Mouse (Mus musculus): ENCODE results near the gene Map3k15. TPM values are rescaled to one million over a fixed set of nuclear protein-coding genes. Genes with fewer than 3 reads are reported as not detected.

Map3k15 gene
- polyA plus RNA-seq, 1 experiment from 2014 or later: 0.72 TPM

DNA sequence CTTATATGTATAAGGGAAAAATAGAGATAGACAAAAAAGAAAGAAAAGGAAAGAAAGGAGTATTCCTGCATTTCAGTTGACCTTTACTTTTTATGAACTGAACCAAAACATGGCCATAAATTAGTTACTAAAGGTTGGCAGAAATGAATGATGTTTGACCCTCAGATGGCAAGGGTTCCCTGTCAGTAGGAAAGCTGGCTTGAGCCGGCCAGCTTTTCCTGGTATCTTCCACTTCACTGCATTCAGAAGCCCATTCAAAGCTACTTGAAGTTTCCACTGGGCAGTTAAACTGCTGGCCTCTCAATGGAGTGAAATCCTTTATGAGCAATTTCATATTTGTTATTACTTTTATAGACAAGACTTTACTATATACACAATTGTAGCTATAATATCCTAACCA lies 65.1 kb downstream of the Map3k15 start:
- Histone ChIP-seq H3K9me3 (ENCODE audit: low read depth, low read length) (no peaks in the 10 kb centered on the region), H3K4me3 (ENCODE audit: low read depth, low read length) (no peak overlapping the region), H3K36me3 (ENCODE audit: insufficient read depth) (no peaks in the 10 kb centered on the region), H3K27me3 (ENCODE audit: insufficient read depth, low read length) (no peaks in the 10 kb centered on the region), H3K9ac (no peak overlapping the region), H3K27ac (ENCODE audit: low read depth) (no peak overlapping the region), H3K4me2 (no peak overlapping the region), H3K4me1 (ENCODE audit: insufficient read depth) (no peaks in the 10 kb centered on the region)
- 64% methylated on average over 1 of the region's 1 CpGs for WGBS
- no peak for DNase-seq
- ATAC-seq (ENCODE audit: insufficient read depth): no peak
- no peak for TF ChIP-seq CTCF (IDR thresholded peaks at IDR 0.05; ENCODE audit: low read depth)

DNA sequence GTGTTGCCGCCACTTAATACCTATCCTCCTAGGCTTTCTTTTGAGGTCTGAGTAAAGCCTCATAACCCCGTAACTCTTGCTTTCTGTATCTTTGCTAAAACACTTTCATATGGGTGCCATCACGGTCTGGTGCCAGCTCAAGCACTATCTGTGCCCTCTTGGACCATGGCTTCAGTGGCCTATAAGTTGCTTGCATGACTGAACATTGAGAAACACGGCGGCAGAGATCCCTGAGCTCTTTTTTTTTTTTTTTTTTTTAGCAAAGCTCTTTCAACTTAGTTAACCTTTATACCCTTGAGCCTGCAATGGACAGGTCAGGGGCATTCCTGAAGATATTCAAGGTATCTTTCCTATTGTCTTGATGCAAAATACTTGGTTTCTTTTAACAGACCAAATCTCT lies 66.4 kb downstream of the Map3k15 start:
- DNase-seq (no peak), ATAC-seq (ENCODE audit: insufficient read depth) (no peak)
- Histone ChIP-seq H3K4me3 (ENCODE audit: low read depth, low read length) (no peak overlapping the region), H3K9ac (no peak overlapping the region), H3K27me3 (ENCODE audit: insufficient read depth, low read length) (no peaks in the 10 kb centered on the region), H3K4me2 (no peak overlapping the region), H3K9me3 (ENCODE audit: low read depth, low read length) (no peaks in the 10 kb centered on the region), H3K27ac (ENCODE audit: low read depth) (no peak overlapping the region), H3K4me1 (ENCODE audit: insufficient read depth) (no peaks in the 10 kb centered on the region), H3K36me3 (ENCODE audit: insufficient read depth) (no peaks in the 10 kb centered on the region)
- no peak for TF ChIP-seq CTCF (IDR thresholded peaks at IDR 0.05; ENCODE audit: low read depth)
- WGBS: 76% methylated on average over 5 of the region's 5 CpGs

DNA sequence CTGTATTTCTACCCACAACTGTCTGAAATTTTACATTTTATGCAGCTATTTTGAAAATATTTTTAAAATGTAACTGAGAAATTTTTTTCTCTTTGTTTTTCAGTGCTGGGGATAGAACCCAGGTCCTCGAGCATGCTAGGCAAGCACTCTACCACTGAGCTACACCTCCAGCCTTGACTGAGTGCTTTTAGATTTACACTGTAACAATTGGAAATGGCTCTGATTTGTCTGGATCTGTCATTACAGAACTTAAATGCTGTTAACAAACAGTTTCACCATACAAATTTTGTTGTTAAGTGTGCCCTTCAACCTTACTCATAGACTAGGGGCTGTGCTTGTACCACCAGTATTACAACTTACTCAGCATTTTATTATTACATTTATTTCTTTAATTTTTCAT lies 103.7 kb downstream of the Map3k15 start:
- no peak overlapping the region for H3K4me2 ChIP-seq
- WGBS: 73% methylated on average over 1 of the region's 1 CpGs
- H3K27me3 ChIP-seq (ENCODE audit: insufficient read depth, low read length): no peaks in the 10 kb centered on the region
- no peak overlapping the region for H3K9ac ChIP-seq
- no peaks in the 10 kb centered on the region for H3K36me3 ChIP-seq (ENCODE audit: insufficient read depth)
- ATAC-seq (ENCODE audit: insufficient read depth): no peak
- no peaks in the 10 kb centered on the region for H3K4me1 ChIP-seq (ENCODE audit: insufficient read depth)
- H3K4me3 ChIP-seq (ENCODE audit: low read depth, low read length): no peak overlapping the region
- no peak overlapping the region for H3K27ac ChIP-seq (ENCODE audit: low read depth)
- TF ChIP-seq CTCF (IDR thresholded peaks at IDR 0.05; ENCODE audit: low read depth): no peak
- H3K9me3 ChIP-seq (ENCODE audit: low read depth, low read length): no peaks in the 10 kb centered on the region
- no peak for DNase-seq

DNA sequence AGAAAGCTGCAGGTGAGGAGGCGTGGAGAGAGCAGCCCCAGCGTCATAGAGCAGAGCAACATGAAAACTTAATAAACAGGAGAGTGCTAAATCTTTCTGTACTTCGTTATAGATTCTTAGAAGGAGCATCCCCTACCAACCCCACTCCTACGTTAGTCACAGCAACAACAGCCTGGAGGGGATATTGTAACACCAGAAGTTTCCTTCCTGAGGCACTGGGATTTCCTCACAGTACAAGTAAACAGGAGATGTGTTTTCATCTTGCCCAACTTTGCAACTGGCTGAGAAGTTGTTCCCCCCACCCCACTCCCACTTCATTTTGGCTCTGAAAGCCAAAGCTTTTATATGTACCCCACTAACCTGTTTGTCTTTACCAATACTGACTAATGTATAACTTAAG lies 119.6 kb downstream of the Map3k15 start:
- no peak for TF ChIP-seq CTCF (IDR thresholded peaks at IDR 0.05; ENCODE audit: low read depth)
- Histone ChIP-seq H3K9ac (no peak overlapping the region), H3K4me2 (no peak overlapping the region), H3K4me1 (ENCODE audit: insufficient read depth) (no peaks in the 10 kb centered on the region), H3K36me3 (ENCODE audit: insufficient read depth) (no peaks in the 10 kb centered on the region), H3K27ac (ENCODE audit: low read depth) (no peak overlapping the region), H3K4me3 (ENCODE audit: low read depth, low read length) (no peak overlapping the region), H3K9me3 (ENCODE audit: low read depth, low read length) (no peaks in the 10 kb centered on the region), H3K27me3 (ENCODE audit: insufficient read depth, low read length) (no peaks in the 10 kb centered on the region)
- WGBS: 55% methylated on average over 4 of the region's 4 CpGs
- ATAC-seq (ENCODE audit: insufficient read depth): no peak
- DNase-seq: no peak

DNA sequence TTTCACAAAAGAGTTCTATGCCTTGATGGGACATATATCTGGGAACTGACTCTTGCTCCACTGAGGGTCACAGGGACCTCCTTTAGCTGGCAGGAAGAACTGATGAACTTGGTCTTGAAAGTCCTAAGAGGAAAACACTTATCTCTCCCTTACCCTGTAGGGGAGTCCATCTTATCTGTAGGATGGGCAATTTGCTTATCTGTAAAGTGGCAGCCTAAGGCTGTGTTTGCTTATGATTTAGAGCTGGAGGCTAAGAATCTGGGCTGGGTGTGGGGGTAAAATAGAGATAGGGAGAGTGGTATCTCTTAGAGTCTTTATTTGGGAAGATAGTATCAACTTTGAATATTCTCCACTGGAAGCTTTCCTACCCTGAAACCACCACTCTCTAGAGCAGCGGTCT lies 125.5 kb downstream of the Map3k15 start:
- no peak overlapping the region for H3K9ac ChIP-seq
- ATAC-seq (ENCODE audit: insufficient read depth) (no peak), DNase-seq (no peak)
- no peaks in the 10 kb centered on the region for H3K27me3 ChIP-seq (ENCODE audit: insufficient read depth, low read length)
- WGBS: 72% methylated on average over 1 of the region's 1 CpGs
- TF ChIP-seq CTCF (IDR thresholded peaks at IDR 0.05; ENCODE audit: low read depth): no peak
- no peak overlapping the region for H3K4me3 ChIP-seq (ENCODE audit: low read depth, low read length)
- H3K36me3 ChIP-seq (ENCODE audit: insufficient read depth): no peaks in the 10 kb centered on the region
- H3K9me3 ChIP-seq (ENCODE audit: low read depth, low read length): no peaks in the 10 kb centered on the region
- no peaks in the 10 kb centered on the region for H3K4me1 ChIP-seq (ENCODE audit: insufficient read depth)
- H3K4me2 ChIP-seq: no peak overlapping the region
- no peak overlapping the region for H3K27ac ChIP-seq (ENCODE audit: low read depth)

DNA sequence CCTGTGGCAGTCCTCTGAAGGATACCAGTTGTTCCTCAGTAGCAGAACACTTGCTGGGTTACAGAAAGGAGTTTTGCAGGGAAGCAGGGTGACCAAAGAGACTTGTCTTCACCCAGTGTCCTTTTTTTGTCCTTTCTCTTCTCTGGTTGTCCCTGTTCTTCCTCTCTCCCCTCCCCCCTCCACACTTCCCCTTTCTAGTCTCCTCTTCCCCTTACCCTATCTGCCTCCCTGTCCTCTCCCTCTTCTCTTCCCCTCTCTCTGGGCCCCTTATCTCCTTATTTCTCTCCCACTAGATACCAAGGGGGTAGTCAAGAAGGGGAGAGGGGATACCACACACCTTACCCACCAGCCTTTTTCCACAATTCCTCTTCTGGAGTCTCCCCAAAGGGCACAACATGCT lies 127.8 kb downstream of the Map3k15 start:
- ATAC-seq (ENCODE audit: insufficient read depth): peak; percentile 7; the same call in 1 of the 2 replicates
- Histone ChIP-seq H3K4me2 (no peak overlapping the region), H3K4me3 (ENCODE audit: low read depth, low read length) (no peak overlapping the region), H3K36me3 (ENCODE audit: insufficient read depth) (peaks cover 19% of the 10 kb centered on the region; the same call in 1 of the 2 replicates), H3K27ac (ENCODE audit: low read depth) (no peak overlapping the region), H3K4me1 (ENCODE audit: insufficient read depth) (no peaks in the 10 kb centered on the region), H3K27me3 (ENCODE audit: insufficient read depth, low read length) (no peaks in the 10 kb centered on the region), H3K9me3 (ENCODE audit: low read depth, low read length) (no peaks in the 10 kb centered on the region), H3K9ac (no peak overlapping the region)
- no peak for TF ChIP-seq CTCF (IDR thresholded peaks at IDR 0.05; ENCODE audit: low read depth)
- no peak for DNase-seq

DNA sequence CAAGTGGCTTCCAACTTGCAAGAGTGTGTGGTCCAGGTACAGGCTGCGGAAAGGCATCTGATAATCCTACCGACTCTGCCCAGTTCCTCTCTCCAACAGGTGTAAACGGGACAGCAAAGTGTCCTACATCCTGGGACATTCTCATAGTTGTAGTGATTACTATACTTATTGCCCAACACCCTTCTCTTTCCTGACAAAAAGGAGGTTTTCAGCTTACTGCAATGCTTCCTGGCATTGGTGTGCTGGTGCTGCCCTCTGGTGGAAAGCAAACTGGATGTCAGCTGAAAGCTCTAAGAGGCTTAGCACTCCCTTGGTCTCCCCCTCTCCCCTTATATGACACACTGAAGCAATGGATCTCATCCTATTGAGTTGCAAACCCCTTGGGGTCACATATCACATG lies 128.4 kb downstream of the Map3k15 start:
- no peak overlapping the region for H3K27ac ChIP-seq (ENCODE audit: low read depth)
- H3K9me3 ChIP-seq (ENCODE audit: low read depth, low read length): no peaks in the 10 kb centered on the region
- no peak overlapping the region for H3K9ac ChIP-seq
- H3K4me2 ChIP-seq: no peak overlapping the region
- ATAC-seq (ENCODE audit: insufficient read depth): peak; percentile 72
- peak; percentile 74 for TF ChIP-seq CTCF (IDR thresholded peaks at IDR 0.05; ENCODE audit: low read depth)
- no peak overlapping the region for H3K4me3 ChIP-seq (ENCODE audit: low read depth, low read length)
- H3K36me3 ChIP-seq (ENCODE audit: insufficient read depth): peaks cover 25% of the 10 kb centered on the region
- H3K27me3 ChIP-seq (ENCODE audit: insufficient read depth, low read length): no peaks in the 10 kb centered on the region
- peak; percentile 79 for DNase-seq
- H3K4me1 ChIP-seq (ENCODE audit: insufficient read depth): no peaks in the 10 kb centered on the region
- 56% methylated on average over 3 of the region's 3 CpGs for WGBS

Measured in lung, embryonic 14.5 days (tissue).